Mouse (Mus musculus) hindbrain, postnatal 0 days (tissue): ENCODE measurements around the gene Tmem102. TPM values are rescaled to one million over a fixed set of nuclear protein-coding genes. Genes with fewer than 3 reads are reported as not detected.

ENCODE experiments used
- ATAC-seq: fragments of 200-750 bp; cut with Nextera tagmentation; 2 replicates; pipeline ENCODE4 v1.8.0; 2017; ENCODE audit warnings: mild to moderate bottlenecking, moderate TSS enrichment, moderate library complexity
- DNase-seq: peaks from one replicate; pipeline ENCODE4 v3.0.0-alpha.2; 2015; ENCODE audit warnings: low spot score
- H3K27ac ChIP-seq: fragments of 300-500 bp; sonication (generic); 2 replicates; pipeline ENCODE4 v1.5.1; 2014; ENCODE audit warnings: mild to moderate bottlenecking
- H3K27me3 ChIP-seq: fragments of 300-500 bp; sonication (generic); 2 replicates; pipeline ENCODE4 v1.6.1; 2014; ENCODE audit warnings: low read length, mixed read lengths; ENCODE audit not compliant: insufficient read depth
- H3K36me3 ChIP-seq: fragments of 300-500 bp; sonication (generic); 2 replicates; pipeline ENCODE4 v1.6.1; 2014; ENCODE audit warnings: low read length, mixed read lengths; ENCODE audit not compliant: insufficient read depth
- H3K4me1 ChIP-seq: fragments of 300-500 bp; sonication (generic); 2 replicates; pipeline ENCODE4 v1.6.1; 2014; ENCODE audit warnings: antibody characterized with exemption, low read length, mixed read lengths; ENCODE audit not compliant: insufficient read depth
- H3K4me2 ChIP-seq: fragments of 300-500 bp; sonication (generic); 2 replicates; pipeline ENCODE4 v1.6.1; 2014; ENCODE audit warnings: low read depth, mild to moderate bottlenecking, low read length, moderate library complexity, mixed read lengths
- H3K4me3 ChIP-seq: fragments of 300-500 bp; sonication (generic); 2 replicates; pipeline ENCODE4 v1.5.1; 2014; ENCODE audit warnings: low read length
- H3K9ac ChIP-seq: fragments of 300-500 bp; sonication (generic); replicated peaks from 2 replicates; pipeline ENCODE4 v1.6.1; 2014; ENCODE audit warnings: mild to moderate bottlenecking, low read length, moderate library complexity, mixed read lengths
- H3K9me3 ChIP-seq: fragments of 300-500 bp; sonication (generic); 2 replicates; pipeline ENCODE4 v1.6.1; 2016; ENCODE audit warnings: low read length, mixed read lengths
- CTCF ChIP-seq: IDR thresholded peaks from 2 replicates; pipeline ENCODE4 v1.5.1; 2016; ENCODE audit warnings: antibody characterized with exemption, control low read depth, low read depth
- WGBS: fragments of 180-500 bp; shearing (Covaris S2); extraction: QIAGEN DNeasy Blood & Tissue Kit; methylation state at CpG from one replicate; pipeline ENCODE4 v1.1.7; 2014; 5-methylcytosine and 5-hydroxymethylcytosine counted together
- polyA plus RNA-seq: library from polyadenylated mRNA; unstranded; fragments of >200 nt; fragmentation: Nextera tagmentation; extraction: Ambion mirVana; gene quantifications from 2 replicates; pipeline ENCODE4 v1.2.1, GENCODE M21; 2015
- total RNA-seq: library from RNA; depleted of rRNA; stranded (reverse); fragments of >200 nt; gene quantifications from 2 replicates; pipeline ENCODE4 v1.2.3, GENCODE M21; 2014

Gene Tmem102
- total and polyA plus RNA-seq, 2 experiments from 2014 or later, result 0.16 to 1.5 TPM

DNA sequence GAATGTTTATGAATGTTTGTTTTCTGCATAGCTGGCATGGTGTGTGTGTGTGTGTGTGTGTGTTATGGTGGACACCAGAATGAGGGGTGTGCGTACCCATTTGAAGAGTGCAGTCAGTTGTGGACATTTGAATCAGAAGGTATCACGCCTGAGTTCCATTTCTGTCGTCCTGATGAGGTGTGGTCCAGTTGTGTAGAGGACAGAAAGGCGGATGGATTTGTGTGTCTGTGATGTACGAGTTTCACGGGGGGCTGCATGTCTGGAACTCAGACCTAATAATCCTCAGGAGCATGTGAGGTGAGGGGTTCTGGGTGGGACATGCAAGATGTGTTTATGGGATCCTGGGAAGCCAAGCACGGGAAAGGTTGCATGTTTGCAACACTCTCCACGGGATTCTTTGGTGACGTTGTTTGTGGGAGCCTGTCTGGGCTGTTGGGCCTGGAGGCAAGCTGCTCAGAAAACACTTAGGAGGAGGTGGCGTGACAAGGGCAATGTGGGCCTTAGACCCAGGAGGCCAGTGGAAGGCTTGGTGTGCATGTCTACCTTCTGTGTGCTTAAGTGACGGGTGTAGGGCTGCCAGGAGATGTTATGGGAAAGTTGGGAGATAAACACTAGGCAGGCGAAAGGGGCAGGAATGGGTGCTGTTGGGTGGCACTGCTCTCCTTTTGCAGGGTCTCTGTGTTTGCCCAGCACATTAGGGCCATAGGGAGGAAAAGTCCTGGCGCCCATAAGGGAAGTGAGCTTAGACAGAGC is 38.4 kb downstream of the Tmem102 start:
- no peak for TF ChIP-seq CTCF
- ATAC-seq, result no peak
- peak overlapping the region; percentile 99 for H3K9ac ChIP-seq

GRCm38 (mm10) chr11:69766126-69766609 is 39.3 kb downstream of the Tmem102 start:
- no peak for TF ChIP-seq CTCF
- peak overlapping the region; percentile 99 for H3K9ac ChIP-seq
- peak overlapping the region; percentile 74 for H3K4me2 ChIP-seq
- peaks cover 11% of the 10 kb centered on the region; the same call in 1 of the 2 replicates for H3K4me1 ChIP-seq
- peak overlapping the region; percentile 96 for H3K27ac ChIP-seq
- H3K36me3 ChIP-seq, result no peaks in the 10 kb centered on the region
- ATAC-seq, result peak; percentile 81
- DNase-seq, result peak; percentile 76
- H3K9me3 ChIP-seq, result no peaks in the 10 kb centered on the region
- H3K4me3 ChIP-seq, result peak overlapping the region; percentile 96
- under 1% methylated on average over 36 of the region's 37 CpGs for WGBS
- H3K27me3 ChIP-seq, result no peaks in the 10 kb centered on the region

More for the DNA sequence above, 38.4 kb downstream of the Tmem102 start:
- Histone ChIP-seq H3K4me1 (peaks cover 11% of the 10 kb centered on the region; the same call in 1 of the 2 replicates), H3K9me3 (no peaks in the 10 kb centered on the region), H3K36me3 (no peaks in the 10 kb centered on the region), H3K27ac (peak overlapping the region; percentile 96), H3K4me3 (peak overlapping the region; percentile 96), H3K27me3 (no peaks in the 10 kb centered on the region), H3K4me2 (peak overlapping the region; percentile 74)
- 58% methylated on average over 13 of the region's 13 CpGs for WGBS
- no peak for DNase-seq

- no peaks in the 10 kb centered on the region for H3K27me3 ChIP-seq
- H3K4me1 ChIP-seq, result peaks cover 11% of the 10 kb centered on the region; the same call in 1 of the 2 replicates
- DNase-seq (peak; percentile 65), ATAC-seq (peak; percentile 76)
- WGBS, result 19% methylated on average over 34 of the region's 55 CpGs
- H3K9me3 ChIP-seq, result no peaks in the 10 kb centered on the region
- H3K4me2 ChIP-seq, result peak within 1 kb of the TSS; percentile 74
- peak within 1 kb of the TSS; percentile 96 for H3K4me3 ChIP-seq
- H3K9ac ChIP-seq, result peak within 1 kb of the TSS; percentile 99
- H3K36me3 ChIP-seq, result no peaks in the 10 kb centered on the region
- no peak for TF ChIP-seq CTCF
- peak within 1 kb of the TSS; percentile 96 for H3K27ac ChIP-seq
Measured at GRCm38 (mm10) chr11:69765221-69766125, 40.0 kb downstream of the Tmem102 start, which contains the start of gene Zbtb4. Zbtb4 (plus strand) TSS chr11:69765912.

- 76% methylated on average over 7 of the region's 7 CpGs for WGBS
Measured at GRCm38 (mm10) chr11:69763551-69763950, 41.9 kb downstream of the Tmem102 start.

GRCm38 (mm10) chr11:69761868-69762267 is 43.6 kb downstream of the Tmem102 start, which contains the start of gene Slc35g3:
Slc35g3 (minus strand) TSS chr11:69761968.
- 69% methylated on average over 1 of the region's 1 CpGs for WGBS
- Histone ChIP-seq H3K27ac (peak within 1 kb of the TSS; percentile 99), H3K9ac (no peak within 1 kb of the TSS)

More at GRCm38 (mm10) chr11:69763551-69763950, 41.9 kb downstream of the Tmem102 start:
- no peak overlapping the region for H3K9ac ChIP-seq
- H3K36me3 ChIP-seq, result no peaks in the 10 kb centered on the region
- H3K9me3 ChIP-seq, result no peaks in the 10 kb centered on the region
- no peak overlapping the region for H3K4me2 ChIP-seq
- no peak overlapping the region for H3K4me3 ChIP-seq
- DNase-seq, result peak; percentile 32
- H3K27me3 ChIP-seq, result no peaks in the 10 kb centered on the region
- TF ChIP-seq CTCF, result peak; percentile 45
- H3K4me1 ChIP-seq, result peaks cover 22% of the 10 kb centered on the region
- H3K27ac ChIP-seq, result no peak overlapping the region
- ATAC-seq, result no peak

DNA sequence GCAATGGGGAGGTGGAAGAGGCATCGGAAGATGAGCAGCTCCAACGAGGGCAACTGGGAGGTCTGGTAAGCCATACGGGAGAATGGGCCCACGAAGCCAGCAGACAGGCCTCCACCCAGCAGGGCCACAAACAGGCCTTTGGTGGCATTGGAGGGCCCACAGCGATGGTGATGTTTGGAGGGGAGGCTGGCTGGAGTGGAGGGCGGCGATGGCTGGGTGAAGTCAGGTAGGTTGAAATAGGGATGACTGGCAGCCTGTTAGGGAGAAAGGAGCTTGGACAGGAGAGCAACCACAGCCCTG is 44.6 kb downstream of the Tmem102 start:
- TF ChIP-seq CTCF, result no peak
- no peak overlapping the region for H3K4me3 ChIP-seq
- ATAC-seq (no peak), DNase-seq (no peak)
- H3K9me3 ChIP-seq, result no peaks in the 10 kb centered on the region
- peaks cover 25% of the 10 kb centered on the region for H3K4me1 ChIP-seq
- H3K9ac ChIP-seq, result no peak overlapping the region
- H3K27ac ChIP-seq, result peak overlapping the region; percentile 99
- H3K27me3 ChIP-seq, result no peaks in the 10 kb centered on the region
- no peak overlapping the region for H3K4me2 ChIP-seq
- 94% methylated on average over 7 of the region's 7 CpGs for WGBS
- no peaks in the 10 kb centered on the region for H3K36me3 ChIP-seq

More at GRCm38 (mm10) chr11:69761868-69762267, 43.6 kb downstream of the Tmem102 start, which contains the start of gene Slc35g3:
- H3K9me3 ChIP-seq, result no peaks in the 10 kb centered on the region
- ATAC-seq, result no peak
- no peak within 1 kb of the TSS for H3K4me3 ChIP-seq
- H3K27me3 ChIP-seq, result no peaks in the 10 kb centered on the region
- H3K4me1 ChIP-seq, result peaks cover 20% of the 10 kb centered on the region
- DNase-seq, result no peak
- TF ChIP-seq CTCF, result no peak
- no peaks in the 10 kb centered on the region for H3K36me3 ChIP-seq
- H3K4me2 ChIP-seq, result no peak within 1 kb of the TSS
